ENCODE assay signal across 8 mouse cellular contexts in the genomic region with DNA sequence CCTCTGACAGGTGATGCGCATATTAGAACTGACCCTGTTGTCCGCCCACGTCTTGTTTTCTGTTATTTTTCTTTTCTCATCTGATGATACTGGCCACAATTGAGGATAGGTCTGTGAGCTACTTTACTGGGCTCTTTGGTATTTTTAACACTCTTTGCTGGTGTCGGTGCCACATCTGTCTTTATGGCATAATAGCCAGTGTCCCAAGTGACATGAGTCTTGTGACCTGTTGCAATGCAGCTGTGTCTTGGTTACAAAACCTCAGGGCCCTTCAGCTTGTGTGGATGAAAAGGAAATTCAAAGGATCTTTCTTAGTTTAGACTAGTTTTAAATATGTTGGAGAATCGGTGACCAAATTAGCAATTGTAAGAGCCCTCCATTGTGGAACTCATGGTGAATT. TPM values are rescaled to one million over a fixed set of nuclear protein-coding genes. Genes with fewer than 3 reads are reported as not detected.
DNase-seq lines count a peak whose midpoint lies in the region; ATAC-seq lines count a peak whose summit lies in the region.

No protein-coding gene starts in this region.

- 48% methylated on average over 5 of the region's 5 CpGs for WGBS in forebrain, embryonic 14.5 days
- 31% methylated on average over 5 of the region's 5 CpGs for WGBS in liver, embryonic 16.5 days (ENCODE audit: insufficient replicate concordance)

- no peaks in the 10 kb centered on the region for H3K9me3 ChIP-seq in forebrain, embryonic 14.5 days (replicated peaks; ENCODE audit: control insufficient read depth, low read length)
- H3K9me3 ChIP-seq in liver, embryonic 16.5 days (replicated peaks; ENCODE audit: control insufficient read depth, low read length): no peaks in the 10 kb centered on the region

- H3K4me1 ChIP-seq in forebrain, embryonic 14.5 days (ENCODE audit: control insufficient read depth, insufficient read depth, low read length): peaks cover 7% of the 10 kb centered on the region
- peaks cover 14% of the 10 kb centered on the region for H3K4me1 ChIP-seq in liver, embryonic 16.5 days (ENCODE audit: control insufficient read depth, low read depth, low read length)

- peak overlapping the region; percentile 92 for H3K4me3 ChIP-seq in forebrain, embryonic 14.5 days (ENCODE audit: low read depth, low read length)
- peak overlapping the region; percentile 91 for H3K4me3 ChIP-seq in liver, embryonic 16.5 days (ENCODE audit: low read depth, low read length)

- peak; percentile 36 for DNase-seq in adrenal gland, adult 2 months
- no peak for DNase-seq in adrenal gland, postnatal 4 days (ENCODE audit: low spot score in 2 of 2)
- peak; percentile 46 for DNase-seq in 416B (ENCODE audit: low read depth)
- no peak for DNase-seq in forebrain, embryonic 14.5 days (ENCODE audit: low spot score)
- DNase-seq in frontal cortex, adult 2 months (ENCODE audit: extremely low spot score in 1 of 2, low spot score in 1 of 2): no peak
- DNase-seq in gastrocnemius, postnatal 25 days: no peak
- no peak for DNase-seq in urinary bladder, postnatal 36 days (ENCODE audit: low spot score in 2 of 2)

- no peaks in the 10 kb centered on the region for H3K27me3 ChIP-seq in forebrain, embryonic 14.5 days (replicated peaks; ENCODE audit: control insufficient read depth, insufficient read depth, low read length)
- no peaks in the 10 kb centered on the region for H3K27me3 ChIP-seq in liver, embryonic 16.5 days (ENCODE audit: control insufficient read depth, insufficient read depth, low read depth, low read length)

- peak overlapping the region; percentile 75 for H3K4me2 ChIP-seq in forebrain, embryonic 14.5 days (ENCODE audit: low read length)
- H3K4me2 ChIP-seq in liver, embryonic 16.5 days (ENCODE audit: low read depth, low read length): peak overlapping the region; percentile 88

- no peak overlapping the region for H3K27ac ChIP-seq in forebrain, embryonic 14.5 days (ENCODE audit: low read depth, low read length)
- H3K27ac ChIP-seq in liver, embryonic 16.5 days (ENCODE audit: low read length): peak overlapping the region; percentile 88

- no peaks in the 10 kb centered on the region for H3K36me3 ChIP-seq in forebrain, embryonic 14.5 days (ENCODE audit: control insufficient read depth, insufficient read depth, low read length)
- H3K36me3 ChIP-seq in liver, embryonic 16.5 days (ENCODE audit: control insufficient read depth, insufficient read depth): no peaks in the 10 kb centered on the region

- ATAC-seq in forebrain, embryonic 14.5 days: no peak
- ATAC-seq in liver, embryonic 16.5 days (ENCODE audit: low read depth): no peak

- H3K9ac ChIP-seq in forebrain, embryonic 14.5 days (ENCODE audit: low read length): peak overlapping the region; percentile 89
- peak overlapping the region; percentile 94 for H3K9ac ChIP-seq in liver, embryonic 16.5 days (ENCODE audit: low read depth, low read length)

RNA-seq across cellular contexts. Expression of a gene that starts 0.9 kb away (rescaled TPM):
- total RNA-seq in adrenal gland, adult 2 months (2021): 100 to 1,000 TPM; 121 to 162 TPM
- 63.3 and 69.8 TPM in 2 replicates for polyA plus RNA-seq in adrenal gland, adult 2 months (2012; rRNA removed)
- 100 to 1,000 TPM in 1 of 2 experiments, 10 to 100 TPM in 1; 93.0 to 101 TPM for total RNA-seq in adrenal gland, postnatal 4 days (2021)
- polyA plus RNA-seq in forebrain, embryonic 14.5 days (2014; fragmentation: Nextera tagmentation; extraction: Ambion mirVana): 18.4 and 20.2 TPM in 2 replicates
- 11.3 and 11.7 TPM in 2 replicates for polyA plus RNA-seq in liver, embryonic 16.5 days (2015; fragmentation: Nextera tagmentation; extraction: Ambion mirVana)
- polyA plus RNA-seq in frontal cortex, adult 2 months (2012; rRNA removed): 40.5 and 42.7 TPM in 2 replicates
- 10 to 100 TPM; 27.0 to 28.9 TPM for total RNA-seq in gastrocnemius, postnatal 25 days (2021)

RNA-seq across cellular contexts. Expression of a gene that starts 37.9 kb away (rescaled TPM):
- 100 to 1,000 TPM; 103 to 107 TPM for total RNA-seq in adrenal gland, adult 2 months (2021)
- polyA plus RNA-seq in adrenal gland, adult 2 months (2012; rRNA removed): 328 and 381 TPM in 2 replicates
- 100 to 1,000 TPM; 139 TPM for total RNA-seq in adrenal gland, postnatal 4 days (2021)
- 80.7 and 97.1 TPM in 2 replicates for polyA plus RNA-seq in forebrain, embryonic 14.5 days (2014; fragmentation: Nextera tagmentation; extraction: Ambion mirVana)
- 37.7 and 40.2 TPM in 2 replicates for polyA plus RNA-seq in liver, embryonic 16.5 days (2015; fragmentation: Nextera tagmentation; extraction: Ambion mirVana)
- 209 and 246 TPM in 2 replicates for polyA plus RNA-seq in frontal cortex, adult 2 months (2012; rRNA removed)
- 10 to 100 TPM; 26.6 to 32.2 TPM for total RNA-seq in gastrocnemius, postnatal 25 days (2021)

RNA-seq across cellular contexts. Expression of a gene that starts 49.3 kb away (rescaled TPM):
- total RNA-seq in adrenal gland, adult 2 months (2021): 10 to 100 TPM in 1 of 2 experiments, 1 to 10 TPM in 1; 2.8 to 23.9 TPM
- 5.8 and 6.9 TPM in 2 replicates for polyA plus RNA-seq in adrenal gland, adult 2 months (2012; rRNA removed)
- 1 to 10 TPM; 4.3 to 4.9 TPM for total RNA-seq in adrenal gland, postnatal 4 days (2021)
- 0.24 and 0.79 TPM in 2 replicates for polyA plus RNA-seq in forebrain, embryonic 14.5 days (2014; fragmentation: Nextera tagmentation; extraction: Ambion mirVana)
- polyA plus RNA-seq in liver, embryonic 16.5 days (2015; fragmentation: Nextera tagmentation; extraction: Ambion mirVana): 6.5 and 6.8 TPM in 2 replicates
- polyA plus RNA-seq in frontal cortex, adult 2 months (2012; rRNA removed): 0.48 and 0.52 TPM in 2 replicates
- 1 to 10 TPM in 1 of 2 experiments, under 1 TPM in 1; 0.74 to 1.8 TPM for total RNA-seq in gastrocnemius, postnatal 25 days (2021)

Comparison
In these comparisons a context has a peak if more than half of its experiments do, and no peak if none do; other contexts are left out.
1. DNase-seq: peak in adrenal gland, adult 2 months (single experiment) and 416B (single experiment); none in adrenal gland, postnatal 4 days (0 of 2), forebrain, embryonic 14.5 days (single experiment), frontal cortex, adult 2 months (0 of 2), gastrocnemius, postnatal 25 days (single experiment) and urinary bladder, postnatal 36 days (0 of 2).